Comparison of ENCODE assay signal across 28 mouse cellular contexts in the genomic region with DNA sequence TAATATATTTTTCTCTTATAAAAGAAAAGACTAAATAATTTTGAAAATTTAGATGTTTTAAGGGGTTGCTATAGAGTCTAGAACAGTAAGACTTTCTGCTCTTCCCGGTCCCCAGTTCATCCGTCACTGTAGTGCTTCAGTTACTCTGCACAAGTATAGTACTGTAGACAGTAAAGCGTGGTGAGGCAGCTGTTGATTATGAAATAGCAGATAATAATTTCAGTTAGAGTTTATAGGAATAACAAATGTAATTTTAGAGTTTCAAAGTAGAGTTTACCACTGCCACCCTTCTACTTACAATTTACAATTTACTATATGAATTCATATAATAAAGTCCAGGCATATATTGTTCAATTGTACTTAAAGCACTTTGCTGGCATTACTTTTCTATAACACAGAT.
"Had no signal": no experiment of that assay in that cellular context is flagged by ENCODE, and none has a peak within 500 bp of the region (broad histone marks: within the 10 kb centered on the region; RNA-seq: fewer than 3 reads in every experiment).

No protein-coding gene starts in this region.

- H3K27me3 ChIP-seq: limb, embryonic 12.5 days; limb, embryonic 13.5 days; limb, embryonic 15.5 days; liver, embryonic 12.5 days; liver, embryonic 13.5 days; liver, embryonic 15.5 days; lung, embryonic 15.5 days; megakaryocyte, embryonic 14.5 days; midbrain, embryonic 12.5 days; midbrain, embryonic 13.5 days; midbrain, embryonic 15.5 days; neural tube, embryonic 12.5 days had no signal

- H3K4me1 ChIP-seq: limb, embryonic 10.5 days; limb, embryonic 12.5 days; limb, embryonic 13.5 days; limb, embryonic 15.5 days; lung, embryonic 15.5 days; midbrain, embryonic 10.5 days; midbrain, embryonic 12.5 days; midbrain, embryonic 13.5 days; midbrain, embryonic 15.5 days; neural tube, embryonic 12.5 days had no signal

- H3K9me3 ChIP-seq: limb, embryonic 10.5 days; limb, embryonic 12.5 days; limb, embryonic 13.5 days; limb, embryonic 15.5 days; liver, embryonic 12.5 days; liver, embryonic 13.5 days; liver, embryonic 15.5 days; lung, embryonic 15.5 days; megakaryocyte, embryonic 14.5 days; midbrain, embryonic 10.5 days; midbrain, embryonic 12.5 days; midbrain, embryonic 13.5 days; midbrain, embryonic 15.5 days; neural tube, embryonic 12.5 days had no signal

- H3K4me3 ChIP-seq: limb, embryonic 10.5 days; limb, embryonic 12.5 days; limb, embryonic 13.5 days; limb, embryonic 15.5 days; liver, embryonic 12.5 days; liver, embryonic 13.5 days; liver, embryonic 15.5 days; lung, embryonic 15.5 days; megakaryocyte, embryonic 14.5 days; midbrain, embryonic 10.5 days; midbrain, embryonic 12.5 days; midbrain, embryonic 13.5 days; midbrain, embryonic 15.5 days; myocyte; neural tube, embryonic 12.5 days had no signal

- H3K9ac ChIP-seq: limb, embryonic 12.5 days; limb, embryonic 13.5 days; limb, embryonic 15.5 days; liver, embryonic 12.5 days; liver, embryonic 13.5 days; liver, embryonic 14.5 days; liver, embryonic 15.5 days; liver, postnatal 0 days; lung, embryonic 14.5 days; lung, embryonic 15.5 days; midbrain, embryonic 12.5 days; midbrain, embryonic 13.5 days; midbrain, embryonic 15.5 days; neural tube, embryonic 12.5 days had no signal

- H3K36me3 ChIP-seq: midbrain, embryonic 15.5 days; neural tube, embryonic 12.5 days had no signal

- DNase-seq: left cerebral cortex, postnatal 4 days; liver; liver, embryonic 13.5 days; liver, postnatal 0 days; lung, adult 18-20 months; lung, adult 2 months; lung, embryonic 14.5 days; lung, postnatal 10 days; lung, postnatal 14 days; lung, postnatal 36 days; lung, postnatal 4 days; midbrain, embryonic 14.5 days had no signal

- H3K27ac ChIP-seq: limb, embryonic 10.5 days; limb, embryonic 12.5 days; limb, embryonic 13.5 days; limb, embryonic 15.5 days; liver, embryonic 12.5 days; liver, embryonic 13.5 days; liver, embryonic 14.5 days; liver, embryonic 15.5 days; lung, embryonic 15.5 days; macrophage; midbrain, embryonic 10.5 days; midbrain, embryonic 12.5 days; midbrain, embryonic 13.5 days; midbrain, embryonic 15.5 days; neural tube, embryonic 12.5 days had no signal
